ENCODE assay signal across 14 mouse cellular contexts in the genomic region with DNA sequence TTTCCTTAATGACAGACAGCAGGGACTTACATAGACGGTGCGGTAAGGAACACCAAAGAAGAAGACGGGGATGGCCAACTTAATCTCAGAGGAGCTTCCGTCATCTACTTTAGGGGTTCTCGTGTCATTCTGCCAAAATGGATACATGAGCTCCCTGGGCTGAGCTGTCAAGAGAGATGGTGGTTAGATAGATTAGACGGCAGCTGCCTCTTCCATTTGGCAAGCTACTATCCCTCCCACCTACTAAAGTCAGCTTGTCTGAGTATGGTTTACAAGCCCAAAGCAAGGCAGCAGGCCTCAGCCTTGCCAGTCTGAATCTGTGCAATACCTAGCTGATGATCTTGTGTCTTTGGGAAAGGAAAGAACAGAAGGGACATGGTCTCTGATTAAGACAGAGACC. TPM values are rescaled to one million over a fixed set of nuclear protein-coding genes. Genes with fewer than 3 reads are reported as not detected.
"Had no signal": no experiment of that assay in that cellular context is flagged by ENCODE, and none has a peak within 500 bp of the region (broad histone marks: within the 10 kb centered on the region; RNA-seq: fewer than 3 reads in every experiment).

No protein-coding gene starts in this region.

- DNase-seq: gastrocnemius, adult 2 months; gastrocnemius, postnatal 10 days; gastrocnemius, postnatal 25 days; heart, postnatal 10 days; heart, postnatal 4 days; kidney, adult 18-20 months; kidney, adult 8-10 months; kidney, postnatal 10 days; kidney, postnatal 25 days; kidney, postnatal 4 days; liver; liver, embryonic 13.5 days had no signal

RNA-seq across cellular contexts. Expression of a gene that starts 4.8 kb away (rescaled TPM):
- total RNA-seq: granulocyte monocyte progenitor cell, adult 5-6 weeks; heart, adult 18-20 months had no signal
